Mouse (Mus musculus) lung, adult 2 months (tissue): ENCODE results near the gene Sp3.

Experiments used
- CTCF ChIP-seq: fragments of 200-500 bp; IDR thresholded peaks from 2 replicates; pipeline ENCODE4 v1.5.1; 2011; ENCODE audit warnings: mild to moderate bottlenecking, low read length, control low read depth; ENCODE audit not compliant: insufficient read depth
- POLR2A ChIP-seq: fragments of 200-500 bp; IDR thresholded peaks from 2 replicates; pipeline ENCODE4 v1.6.1; 2011; ENCODE audit warnings: low read depth, mild to moderate bottlenecking, control low read depth, low read length, borderline replicate concordance; ENCODE audit errors: extremely low read depth

GRCm38 (mm10) chr2:73019371-73020146 is 39.3 kb upstream of the Sp3 start:
- TF ChIP-seq POLR2A (no peak), CTCF (no peak)
